Mouse (Mus musculus): Measurements from ENCODE around the gene Snrpf.

GRCm38 (mm10) chr10:93559786-93560185 lies 29.7 kb downstream of the Snrpf start:
- TF ChIP-seq POLR2AphosphoS5 (IDR thresholded peaks at IDR 0.05; ENCODE audit: insufficient replicate concordance, low read depth, low read length) (no peak), CTCF (IDR thresholded peaks at IDR 0.05; ENCODE audit: low read depth, low read length) (no peak)

All from G1E (cell line).